20 mouse cellular contexts compared by ENCODE assay signal in the genomic region with DNA sequence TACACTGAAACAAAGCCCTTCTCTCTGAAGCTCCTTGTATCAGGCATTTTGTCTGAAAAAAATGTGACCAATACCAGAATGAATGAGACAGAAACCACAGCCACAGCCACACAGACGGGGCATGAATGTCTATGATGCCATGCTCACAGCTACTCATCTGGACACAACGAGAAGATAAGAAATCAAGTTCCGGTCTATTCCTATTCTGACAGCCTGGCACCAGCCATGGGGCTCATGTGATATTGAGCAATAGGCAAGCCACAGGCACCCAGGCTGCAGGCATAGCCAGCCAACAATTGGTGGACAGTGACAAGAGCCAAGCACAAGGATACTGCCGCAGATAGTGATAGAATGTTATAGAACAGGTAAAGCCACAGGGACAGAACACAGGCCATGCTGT. TPM values are rescaled to one million over a fixed set of nuclear protein-coding genes. Genes with fewer than 3 reads are reported as not detected.
DNase-seq lines count a peak whose midpoint lies in the region; ATAC-seq and TF ChIP-seq lines count a peak whose summit lies in the region.
"Had no signal": no experiment of that assay in that cellular context is flagged by ENCODE, and none has a peak within 500 bp of the region (broad histone marks: within the 10 kb centered on the region; RNA-seq: fewer than 3 reads in every experiment).

No protein-coding gene starts in this region.

- H3K9me3 ChIP-seq in liver, postnatal 0 days (ENCODE audit: low read length), result no peaks in the 10 kb centered on the region
- no peaks in the 10 kb centered on the region; the same call in 1 of the 2 replicates for H3K9me3 ChIP-seq in midbrain, embryonic 13.5 days
- H3K9me3 ChIP-seq: heart, embryonic 15.5 days; stomach, embryonic 15.5 days had no signal

- H3K9ac ChIP-seq in liver, adult 2 months (ENCODE audit: low read depth, low read length), result no peak overlapping the region
- no peak overlapping the region for H3K9ac ChIP-seq in liver, postnatal 0 days (replicated peaks)
- H3K9ac ChIP-seq in midbrain, embryonic 13.5 days (replicated peaks), result no peak overlapping the region
- H3K9ac ChIP-seq: heart, embryonic 15.5 days; lung, embryonic 14.5 days; stomach, embryonic 15.5 days had no signal

- peak; percentile 49 for DNase-seq in adrenal gland, adult 2 months
- DNase-seq in adrenal gland, postnatal 4 days (ENCODE audit: low spot score in 2 of 2), result no peak
- peak; percentile 18 for DNase-seq in liver, adult 2 months (ENCODE audit: extremely low read depth, low read depth, low spot score)
- no peak for DNase-seq in liver, postnatal 0 days
- DNase-seq in adipocyte (ENCODE audit: low spot score), result peak; percentile 47
- DNase-seq in kidney, adult 2 months, result no peak
- DNase-seq: adrenal gland, postnatal 25 days; cerebellum, postnatal 14 days; gastrocnemius, adult 2 months; lung, embryonic 14.5 days; spleen, adult 18-20 months; thymus, postnatal 14 days had no signal

- TF ChIP-seq EP300 in liver, postnatal 0 days (IDR thresholded peaks at IDR 0.05; ENCODE audit: low read depth), result no peak

- WGBS in liver, adult 2 months, result 63% methylated on average over 4 of the region's 4 CpGs
- 52% methylated on average over 4 of the region's 4 CpGs for WGBS in liver, postnatal 0 days (ENCODE audit: insufficient replicate concordance)
- 37% methylated on average over 4 of the region's 4 CpGs for WGBS in macrophage (ENCODE audit: missing documents)
- 96% methylated on average over 4 of the region's 4 CpGs for WGBS in kidney, adult 2 months
- WGBS in midbrain, embryonic 13.5 days, result 91% methylated on average over 4 of the region's 4 CpGs

- TF ChIP-seq POLR2A in liver, adult 2 months (IDR thresholded peaks at IDR 0.05; ENCODE audit: extremely low read depth, insufficient read depth, low read length), result no peak
- no peak for TF ChIP-seq POLR2A in kidney, adult 2 months (IDR thresholded peaks at IDR 0.05; ENCODE audit: low read depth, low read length)

- H3K27ac ChIP-seq in liver, adult 2 months (replicated peaks; ENCODE audit: insufficient read depth, low read depth, low read length), result no peak overlapping the region
- no peak overlapping the region for H3K27ac ChIP-seq in liver, postnatal 0 days (ENCODE audit: low read depth)
- peak overlapping the region; percentile 28; the same call in 1 of the 2 replicates for H3K27ac ChIP-seq in macrophage
- no peak overlapping the region for H3K27ac ChIP-seq in kidney, adult 2 months (ENCODE audit: insufficient read depth, low read depth, low read length)
- no peak overlapping the region for H3K27ac ChIP-seq in midbrain, embryonic 13.5 days
- H3K27ac ChIP-seq: gastrocnemius, adult 2 months; heart, embryonic 15.5 days; hindbrain, postnatal 0 days; stomach, embryonic 15.5 days had no signal

- no peaks in the 10 kb centered on the region for H3K36me3 ChIP-seq in liver, adult 2 months (ENCODE audit: control insufficient read depth, insufficient read depth, low read length)
- H3K36me3 ChIP-seq in liver, postnatal 0 days (replicated peaks; ENCODE audit: insufficient read depth, low read length), result no peaks in the 10 kb centered on the region
- no peaks in the 10 kb centered on the region for H3K36me3 ChIP-seq in macrophage (ENCODE audit: inconsistent target)
- no peaks in the 10 kb centered on the region for H3K36me3 ChIP-seq in kidney, adult 2 months (ENCODE audit: control insufficient read depth, insufficient read depth, low read length)
- H3K36me3 ChIP-seq in midbrain, embryonic 13.5 days, result no peaks in the 10 kb centered on the region
- H3K36me3 ChIP-seq: heart, embryonic 15.5 days; stomach, embryonic 15.5 days had no signal

- H3K4me1 ChIP-seq in liver, adult 2 months (ENCODE audit: control insufficient read depth, insufficient read depth, low read length), result no peaks in the 10 kb centered on the region
- no peaks in the 10 kb centered on the region for H3K4me1 ChIP-seq in liver, postnatal 0 days (ENCODE audit: insufficient read depth)
- no peaks in the 10 kb centered on the region for H3K4me1 ChIP-seq in kidney, adult 2 months (ENCODE audit: control insufficient read depth, insufficient read depth, low read length)
- H3K4me1 ChIP-seq in midbrain, embryonic 13.5 days (replicated peaks), result peaks cover 32% of the 10 kb centered on the region

- no peak for TF ChIP-seq CTCF in liver, adult 2 months (IDR thresholded peaks at IDR 0.05; ENCODE audit: low read depth, low read length)
- TF ChIP-seq CTCF in liver, postnatal 0 days (IDR thresholded peaks at IDR 0.05; ENCODE audit: low read depth), result no peak
- TF ChIP-seq CTCF in kidney, adult 2 months (conservative IDR thresholded peaks at IDR 0.05; ENCODE audit: insufficient read depth, insufficient read length, low read depth, low read length), result no peak

- no peak overlapping the region for H3K4me3 ChIP-seq in liver, adult 2 months (ENCODE audit: insufficient read depth, low read depth, low read length)
- H3K4me3 ChIP-seq in liver, postnatal 0 days (ENCODE audit: low read depth, low read length), result no peak overlapping the region
- no peak overlapping the region for H3K4me3 ChIP-seq in macrophage (ENCODE audit: inconsistent target)
- no peak overlapping the region for H3K4me3 ChIP-seq in kidney, adult 2 months (ENCODE audit: insufficient read depth, low read depth, low read length)
- H3K4me3 ChIP-seq in midbrain, embryonic 13.5 days (replicated peaks), result no peak overlapping the region
- H3K4me3 ChIP-seq: gastrocnemius, adult 2 months; heart, embryonic 15.5 days; stomach, embryonic 15.5 days had no signal

- H3K79me2 ChIP-seq in liver, adult 2 months (ENCODE audit: control insufficient read depth, insufficient read depth, low read length), result no peaks in the 10 kb centered on the region
- H3K79me2 ChIP-seq in macrophage (ENCODE audit: inconsistent target), result no peaks in the 10 kb centered on the region

- ATAC-seq in liver, postnatal 0 days, result no peak
- ATAC-seq in midbrain, embryonic 13.5 days, result no peak
- ATAC-seq: forebrain, embryonic 16.5 days; hindbrain, postnatal 0 days had no signal

- no peaks in the 10 kb centered on the region for H3K27me3 ChIP-seq in liver, adult 2 months (ENCODE audit: control insufficient read depth, insufficient read depth, low read length)
- H3K27me3 ChIP-seq in liver, postnatal 0 days (ENCODE audit: insufficient read depth, low read length), result no peaks in the 10 kb centered on the region
- H3K27me3 ChIP-seq in kidney, adult 2 months (replicated peaks; ENCODE audit: control insufficient read depth, insufficient read depth, low read length), result no peaks in the 10 kb centered on the region
- H3K27me3 ChIP-seq in midbrain, embryonic 13.5 days, result 0 out of 2 replicates have a peak, but pooled peaks cover 2% of the 10 kb centered on the region
- H3K27me3 ChIP-seq: heart, embryonic 15.5 days; stomach, embryonic 15.5 days had no signal

- H3K4me2 ChIP-seq in liver, postnatal 0 days (ENCODE audit: low read depth, low read length), result no peak overlapping the region
- H3K4me2 ChIP-seq in midbrain, embryonic 13.5 days (replicated peaks), result no peak overlapping the region
- H3K4me2 ChIP-seq: heart, embryonic 15.5 days; lung, embryonic 14.5 days; stomach, embryonic 15.5 days had no signal

RNA-seq across cellular contexts. Expression of a gene that starts 7.6 kb away (rescaled TPM):
- under 1 TPM in 1 of 2 experiments, not detected in 1; 0.48 TPM for total RNA-seq in adrenal gland, adult 2 months (2021)
- 1.1 and 1.7 TPM in 2 replicates for polyA plus RNA-seq in adrenal gland, adult 2 months (2012; rRNA removed)
- total RNA-seq in adrenal gland, postnatal 4 days (2021), result under 1 TPM in 1 of 2 experiments, not detected in 1; 0.45 TPM
- total RNA-seq in liver, adult 2 months (2014; rRNA removed), result 0.13 TPM in 1 of 2 replicates, not detected in the other
- 0.13 TPM in 1 of 2 replicates, not detected in the other for polyA plus RNA-seq in liver, adult 2 months (2012; rRNA removed)
- not detected in 2 replicates for polyA plus RNA-seq in liver, postnatal 0 days (2015; fragmentation: Nextera tagmentation; extraction: Ambion mirVana)
- total RNA-seq in macrophage (2018; cell fraction: chromatin; rRNA removed), result 10 to 100 TPM in 25 of 26 experiments, 1 to 10 TPM in 1; 8.7 to 72.3 (median 42.7) TPM
- 1 to 10 TPM in 4 of 26 experiments, under 1 TPM in 14, not detected in 8; 0.14 to 2.5 (median 0.49) TPM for total RNA-seq in macrophage (2018; cell fraction: cytosol; rRNA removed)
- 10 to 100 TPM in 23 of 26 experiments, 1 to 10 TPM in 3; 5.1 to 36.9 (median 20.4) TPM for total RNA-seq in macrophage (2018; cell fraction: nucleus; rRNA removed)
- polyA plus RNA-seq in macrophage (2018), result 2.7 TPM in 1 of 3 replicates, not detected in the others
- 0.42 and 0.88 TPM in 2 replicates for polyA plus RNA-seq in kidney, adult 2 months (2012; rRNA removed)
- polyA plus RNA-seq in midbrain, embryonic 13.5 days (2015; fragmentation: Nextera tagmentation; extraction: Ambion mirVana), result 0.34 TPM in 1 of 2 replicates, not detected in the other
- total RNA-seq: megakaryocyte-erythroid progenitor cell, adult 5-6 weeks had no signal
- polyA plus RNA-seq: forebrain, embryonic 16.5 days; heart, embryonic 15.5 days; hindbrain, postnatal 0 days; kidney, embryonic 14.5 days had no signal

Comparison
In these comparisons a context has a peak if more than half of its experiments do, and no peak if none do; other contexts are left out.
1. DNase-seq: peak in adrenal gland, adult 2 months (single experiment), liver, adult 2 months (single experiment) and adipocyte (single experiment); none in adrenal gland, postnatal 4 days (0 of 2), liver, postnatal 0 days (single experiment) and kidney, adult 2 months (single experiment).